Mouse (Mus musculus) layer of hippocampus, adult 18-20 months (tissue): ENCODE results near the gene Strada. TPM values are rescaled to one million over a fixed set of nuclear protein-coding genes. Genes with fewer than 3 reads are reported as not detected.
"Not testable (repeated sequence)": the region's sequence is repeated elsewhere in the genome, so short reads cannot be mapped to it uniquely, and the experiment has no call there.

Experiments
- DNase-seq, 2 experiments: peaks; one replicate each; pipeline ENCODE4 v3.0.0; 2022; ENCODE audit warnings: low spot score in 2 of 2
- total RNA-seq, 2 experiments: library from RNA; stranded (reverse); gene quantifications; 2 replicates each; pipeline ENCODE4 v1.2.3; 2021

The Strada gene
- total RNA-seq, 2 experiments from 2014 or later, result 26.6 to 29.2 TPM

- DNase-seq, result peak in 1 of 2 experiments; percentile 69
These were observed 43.7 kb downstream of the Strada start for GRCm38 (mm10) chr11:106158081-106158929.

GRCm38 (mm10) chr11:106157154-106157553 is 44.8 kb downstream of the Strada start:
- DNase-seq, result peak in 1 of 2 experiments; percentile 19

- no peak for DNase-seq
These were observed 45.7 kb downstream of the Strada start for GRCm38 (mm10) chr11:106156257-106156656.

GRCm38 (mm10) chr11:106155761-106156160 is 46.2 kb downstream of the Strada start:
- no peak for DNase-seq

- DNase-seq, result no peak
These were observed 47.2 kb downstream of the Strada start for GRCm38 (mm10) chr11:106154770-106155169.

- peak in 1 of 2 experiments; percentile 20 for DNase-seq
These were observed 47.9 kb downstream of the Strada start for GRCm38 (mm10) chr11:106154091-106154490.

- DNase-seq, result peak; percentile 69 to 86
These were observed 49.8 kb downstream of the Strada start for GRCm38 (mm10) chr11:106152132-106152531.

GRCm38 (mm10) chr11:106151219-106151618 is 50.7 kb downstream of the Strada start:
- DNase-seq, result no peak

GRCm38 (mm10) chr11:106134580-106135528 is 67.1 kb downstream of the Strada start:
- DNase-seq, result peak in 1 of 2 experiments; percentile 18

- no peak for DNase-seq
These were observed 69.5 kb downstream of the Strada start for GRCm38 (mm10) chr11:106132516-106132915.

- DNase-seq, result no peak
These were observed 72.5 kb downstream of the Strada start for GRCm38 (mm10) chr11:106129477-106129876.

- DNase-seq, result not testable (repeated sequence)
These were observed 75.1 kb downstream of the Strada start for GRCm38 (mm10) chr11:106126727-106127373.

- no peak for DNase-seq
These were observed 76.1 kb downstream of the Strada start for GRCm38 (mm10) chr11:106125827-106126226.

GRCm38 (mm10) chr11:106124784-106125183 is 77.2 kb downstream of the Strada start:
- DNase-seq, result no peak

- no peak for DNase-seq
These were observed 79.2 kb downstream of the Strada start for GRCm38 (mm10) chr11:106122736-106123135.

GRCm38 (mm10) chr11:106122221-106122620 is 79.7 kb downstream of the Strada start:
- DNase-seq, result no peak

Other genes starting within 250 kb of the Strada start
- gene Cyb561, start 248.8 kb downstream of the Strada start, total RNA-seq, result 10 to 100 TPM; 48.7 to 64.4 TPM
- 1 to 10 TPM; 6.0 to 9.2 TPM for gene Ace, start 234.2 kb downstream of the Strada start, total RNA-seq
- not detected for gene Ace3, start 207.5 kb downstream of the Strada start, total RNA-seq
- under 1 TPM; 0.72 to 0.94 TPM for gene Kcnh6, start 194.0 kb downstream of the Strada start, total RNA-seq
- gene Dcaf7, start 165.3 kb downstream of the Strada start, total RNA-seq, result 100 to 1,000 TPM; 129 to 131 TPM
- 10 to 100 TPM; 18.3 TPM for gene Taco1, start 136.1 kb downstream of the Strada start, total RNA-seq
- 10 to 100 TPM; 30.4 to 32.6 TPM for gene Map3k3, start 117.6 kb downstream of the Strada start, total RNA-seq
- gene Gm10840, start 41.3 kb downstream of the Strada start, total RNA-seq, result 1 to 10 TPM in 1 of 2 experiments, not detected in 1; 1.4 TPM
- 100 to 1,000 TPM; 144 to 147 TPM for gene Limd2, start 41.3 kb downstream of the Strada start, total RNA-seq
- 100 to 1,000 TPM in 1 of 2 experiments, 10 to 100 TPM in 1; 96.3 to 100 TPM for gene Ccdc47, start 14.2 kb upstream of the Strada start, total RNA-seq
- gene Ddx42, start 14.8 kb upstream of the Strada start, total RNA-seq, result 10 to 100 TPM; 65.8 to 68.2 TPM
- 10 to 100 TPM; 26.2 to 31.1 TPM for gene Ftsj3, start 53.9 kb upstream of the Strada start, total RNA-seq
- 100 to 1,000 TPM; 189 to 196 TPM for gene Psmc5, start 54.0 kb upstream of the Strada start, total RNA-seq
- 10 to 100 TPM; 23.9 to 26.3 TPM for gene Smarcd2, start 70.8 kb upstream of the Strada start, total RNA-seq
- under 1 TPM; 0.13 to 0.15 TPM for gene Tcam1, start 74.5 kb upstream of the Strada start, total RNA-seq
- gene Gh, start 99.7 kb upstream of the Strada start, total RNA-seq, result not detected
- gene Cd79b, start 112.6 kb upstream of the Strada start, total RNA-seq, result not detected
- gene Scn4a, start 151.1 kb upstream of the Strada start, total RNA-seq, result under 1 TPM in 1 of 2 experiments, not detected in 1; 0.05 TPM
- not detected for gene Prr29, start 163.3 kb upstream of the Strada start, total RNA-seq
- gene Icam2, start 185.9 kb upstream of the Strada start, total RNA-seq, result 1 to 10 TPM; 2.4 to 3.1 TPM